Mouse (Mus musculus) left cerebral cortex, postnatal 10 days (tissue): ENCODE results near the gene Tst. TPM values are rescaled to one million over a fixed set of nuclear protein-coding genes. Genes with fewer than 3 reads are reported as not detected.

Experiments
- DNase-seq, 2 experiments: peaks; one replicate each; pipeline ENCODE4 v3.0.0; 2021 to 2022; ENCODE audit warnings: low spot score in 2 of 2, mixed read lengths in 1 of 2; ENCODE audit errors: extremely low spot score in 1 of 2
- intact Hi-C: fragments of 180-260 bp; cut with DNase I; formaldehyde crosslinking; loops from one replicate; pipeline ENCODE4 v1.15.1; 2025
- total RNA-seq, 2 experiments: library from RNA; stranded (reverse); gene quantifications; 2 replicates each; pipeline ENCODE4 v1.2.3; 2021

Tst gene
- total RNA-seq, 2 experiments from 2014 or later, result 33.8 to 42.9 TPM

DNA sequence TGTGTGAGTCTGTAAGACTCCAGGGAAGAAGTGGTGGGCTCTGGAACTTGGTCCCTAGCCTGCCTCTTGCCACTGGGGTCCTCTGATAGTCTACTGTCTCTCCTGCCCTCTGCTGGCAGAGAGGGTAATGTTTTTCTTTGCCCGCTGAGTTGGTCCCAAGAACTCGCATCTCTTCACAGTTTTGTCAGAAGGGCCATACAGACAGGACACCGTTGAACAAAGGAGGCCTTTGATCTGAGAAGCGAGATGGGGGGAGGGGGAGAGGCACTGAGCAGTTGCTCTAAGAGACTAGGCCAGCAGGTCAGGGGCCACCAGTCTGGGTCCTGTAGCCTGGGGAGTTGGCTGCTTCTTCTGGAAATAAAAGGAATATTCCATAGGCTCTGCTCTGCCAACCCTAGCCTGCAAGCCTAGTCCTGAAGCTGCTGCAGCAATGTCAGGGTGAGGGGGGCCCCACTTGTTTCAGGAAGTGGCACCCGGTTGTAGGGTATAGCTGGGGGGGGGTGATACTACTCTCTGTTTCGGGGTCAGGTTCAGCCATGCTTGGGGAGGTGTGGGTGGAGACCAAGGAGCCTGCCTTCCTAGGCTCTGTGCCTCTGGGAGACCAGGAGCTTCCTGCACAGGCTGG is 29.3 kb upstream of the Tst start:
- intact Hi-C loops, result loop anchor here (5.0 kb wide), 1 partner anchor 178 kb away; no protein-coding TSS in a partner anchor

DNA sequence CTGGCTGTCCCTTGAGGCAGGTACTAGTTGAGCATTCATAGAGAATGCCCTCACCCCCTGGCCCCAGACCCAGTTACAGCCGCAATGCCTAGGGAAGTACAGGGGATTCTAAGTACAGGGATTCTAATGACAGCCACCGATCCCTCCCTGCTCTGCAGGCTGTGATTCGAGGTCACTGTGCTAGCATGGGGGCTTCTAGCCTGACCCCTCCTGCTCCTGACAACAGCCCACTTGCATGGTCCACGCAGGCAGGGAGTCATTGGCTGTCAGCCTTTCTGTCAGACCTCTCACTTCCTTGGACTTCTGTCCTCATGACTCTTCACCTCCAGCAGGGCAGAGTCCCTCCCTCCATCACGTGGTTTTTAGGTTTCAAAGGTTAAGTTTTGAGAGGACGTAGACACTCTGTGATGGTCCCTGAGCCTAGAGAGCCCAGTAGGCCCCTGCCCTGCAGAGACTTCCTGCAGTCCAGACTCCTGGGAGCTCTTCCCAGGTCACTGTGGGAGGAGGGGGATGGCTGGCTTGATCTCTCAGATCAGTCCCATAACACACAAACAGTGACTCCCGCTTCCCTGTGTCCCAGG is 25.9 kb upstream of the Tst start:
- no peak for DNase-seq
- intact Hi-C loops, result no loop called here

More for the DNA sequence above, 29.3 kb upstream of the Tst start:
- peak; percentile 40 to 70 for DNase-seq

DNA sequence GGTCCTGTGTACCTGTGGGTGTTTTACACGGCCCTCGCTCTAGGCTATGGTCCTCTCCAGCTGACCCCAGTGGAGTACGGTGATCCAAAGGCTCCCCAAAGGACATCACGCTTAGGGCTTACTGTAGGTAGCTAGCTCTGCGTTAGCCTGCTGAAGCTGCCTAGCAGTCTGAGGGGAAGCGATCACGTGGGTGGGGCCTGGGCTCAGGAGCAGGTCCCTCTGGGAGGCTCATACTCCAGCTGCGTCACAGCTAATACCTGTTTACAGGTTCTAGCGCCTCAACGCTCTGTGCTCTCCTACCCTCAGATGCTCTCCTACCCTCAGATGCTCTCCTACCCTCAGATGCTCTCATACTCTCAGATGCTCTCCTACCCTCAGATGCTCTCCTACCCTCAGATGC is 25.2 kb upstream of the Tst start:
- no peak for DNase-seq
- intact Hi-C loops, result no loop called here

DNA sequence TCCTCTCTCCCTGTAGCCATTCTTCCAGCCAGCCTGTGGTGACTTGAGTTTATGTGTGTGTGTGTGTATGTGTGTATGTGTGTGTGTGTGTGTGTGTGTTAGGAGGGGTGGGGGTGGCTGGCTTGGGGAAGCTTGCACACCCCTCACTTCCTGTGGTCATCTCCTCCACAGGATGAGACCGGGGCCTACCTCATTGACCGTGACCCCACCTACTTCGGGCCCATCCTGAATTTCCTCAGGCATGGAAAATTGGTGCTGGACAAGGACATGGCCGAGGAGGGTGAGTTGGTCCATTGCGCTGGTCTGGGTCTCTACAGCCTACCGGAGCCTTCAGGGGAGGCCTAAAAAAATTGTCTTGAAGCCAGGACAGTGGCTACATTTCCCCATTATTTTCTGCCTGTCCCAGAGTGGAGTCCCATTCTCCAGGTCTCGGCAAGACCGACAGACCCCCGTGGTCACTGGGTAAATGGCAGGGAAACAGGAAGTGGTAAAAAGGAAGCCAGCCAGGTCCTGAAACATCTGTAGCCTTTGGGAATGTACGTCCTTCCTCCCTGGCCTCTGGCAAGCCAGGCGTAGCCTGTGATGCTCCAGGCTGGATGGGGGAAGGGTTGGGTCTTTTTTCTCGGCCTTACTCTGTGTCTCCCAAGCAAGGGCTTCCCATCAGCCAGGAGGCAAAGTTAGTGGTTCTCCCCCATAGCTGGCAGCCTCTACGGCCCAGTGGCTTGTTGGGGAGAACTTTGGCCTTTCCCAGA is 24.3 kb upstream of the Tst start:
- intact Hi-C loops, result loop anchor here (10.0 kb wide), 1 partner anchor 445 kb away; no protein-coding TSS in a partner anchor
- DNase-seq, result peak in 1 of 2 experiments; percentile 62

DNA sequence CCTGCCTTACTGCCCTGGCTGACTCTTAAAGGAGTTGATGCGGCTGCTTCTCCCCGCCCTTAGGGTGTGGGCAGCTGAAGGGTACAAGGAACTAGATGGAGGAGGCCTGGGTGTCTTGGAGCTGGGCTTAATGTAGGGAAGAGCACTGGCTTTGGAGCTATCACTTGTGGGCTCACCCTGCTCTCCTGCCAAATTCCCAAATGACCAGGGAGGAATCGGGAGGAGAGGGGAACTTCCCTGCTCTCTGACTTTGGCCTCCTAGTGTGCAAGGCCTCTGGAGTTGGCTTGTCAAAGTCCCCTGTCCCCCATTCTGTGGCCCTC is 23.4 kb upstream of the Tst start:
- no peak for DNase-seq
- intact Hi-C loops, result loop anchor here (10.0 kb wide), 1 partner anchor 444 kb away; no protein-coding TSS in a partner anchor

DNA sequence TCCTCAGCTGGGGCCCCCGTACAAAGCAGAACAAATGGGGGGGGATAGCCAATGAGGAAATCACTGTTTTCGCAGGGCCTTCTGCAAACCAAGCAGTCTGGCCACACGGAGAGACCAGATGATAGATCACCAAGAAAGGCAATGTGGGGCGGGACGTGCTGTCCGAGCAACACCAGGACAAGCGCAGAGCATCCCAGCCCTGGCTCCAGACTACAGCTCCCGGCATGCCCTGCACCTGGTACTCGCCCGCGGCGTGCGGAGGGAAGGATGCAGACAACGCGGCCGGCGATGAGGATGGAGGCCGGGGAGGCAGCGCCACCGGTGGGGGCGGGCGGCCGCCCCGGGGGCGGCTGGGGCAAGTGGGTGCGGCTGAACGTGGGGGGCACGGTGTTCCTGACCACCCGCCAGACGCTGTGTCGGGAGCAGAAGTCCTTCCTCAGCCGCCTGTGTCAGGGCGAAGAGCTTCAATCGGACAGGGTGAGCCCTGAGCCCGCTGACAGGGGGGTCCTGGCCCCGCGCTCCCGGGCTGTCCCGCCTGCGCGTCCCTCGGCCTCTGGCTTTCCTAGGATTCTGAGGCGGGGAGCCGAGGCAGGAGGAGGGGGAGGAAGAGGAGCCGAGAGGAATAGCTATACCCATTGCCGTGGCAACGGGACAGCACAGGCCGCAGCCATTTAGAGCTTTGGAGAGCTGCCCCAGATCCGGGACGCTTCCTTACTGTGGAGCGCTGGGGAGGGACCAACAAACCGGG is 22.9 kb upstream of the Tst start, which contains the start of gene Kctd17:
Gene Kctd17, plus strand, starts transcription at position 174 of the 748 bp plus-strand sequence.
- DNase-seq, result peak; percentile 63 to 90
- intact Hi-C loops, result loop anchor here (10.0 kb wide), 1 partner anchor 444 kb away; no protein-coding TSS in a partner anchor

DNA sequence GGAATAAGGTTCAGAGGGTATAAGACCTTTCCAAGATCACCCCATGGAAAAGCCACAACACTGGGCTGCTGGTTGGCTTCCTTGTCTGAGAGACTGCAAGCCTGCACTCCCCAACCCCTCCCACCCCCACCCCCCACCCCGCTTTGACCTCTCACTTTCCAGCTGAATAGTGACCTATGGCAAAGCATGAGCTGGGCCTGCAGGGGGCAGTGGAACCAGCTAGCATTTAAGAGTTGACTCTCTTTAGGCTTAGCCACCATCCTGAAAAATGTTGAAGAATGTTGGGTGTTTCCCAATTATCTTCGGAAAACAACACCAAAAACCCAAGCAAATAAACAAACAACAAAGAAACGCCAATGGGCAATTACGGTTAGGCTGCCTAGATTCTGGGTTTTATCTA is 19.5 kb upstream of the Tst start:
- peak in 1 of 2 experiments; percentile 24 for DNase-seq
- intact Hi-C loops, result loop anchor here (10.0 kb wide), 1 partner anchor 440 kb away; no protein-coding TSS in a partner anchor

DNA sequence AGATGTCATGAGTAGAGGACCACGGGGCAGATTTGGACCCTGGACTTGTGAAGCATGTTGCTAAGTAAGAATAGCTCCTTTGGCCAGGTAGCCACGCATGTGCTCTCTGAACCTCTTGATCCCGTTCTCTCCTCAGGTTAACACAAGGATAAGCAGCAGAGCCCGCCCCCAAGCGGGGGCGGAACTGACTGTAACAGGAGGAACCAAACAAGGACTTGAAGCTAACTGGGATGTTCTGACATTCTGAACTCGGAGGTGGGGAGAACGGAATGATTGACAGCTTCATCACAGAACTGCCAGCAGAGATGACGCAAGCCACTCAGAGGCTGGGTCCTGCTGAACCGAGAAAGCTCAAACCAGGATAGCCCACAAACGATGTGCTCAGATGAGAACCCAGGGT is 18.8 kb upstream of the Tst start:
- intact Hi-C loops, result loop anchor here (5.0 to 10.0 kb wide), 2 partner anchors 167 to 440 kb away; no protein-coding TSS in a partner anchor
- DNase-seq, result peak in 1 of 2 experiments; percentile 27

DNA sequence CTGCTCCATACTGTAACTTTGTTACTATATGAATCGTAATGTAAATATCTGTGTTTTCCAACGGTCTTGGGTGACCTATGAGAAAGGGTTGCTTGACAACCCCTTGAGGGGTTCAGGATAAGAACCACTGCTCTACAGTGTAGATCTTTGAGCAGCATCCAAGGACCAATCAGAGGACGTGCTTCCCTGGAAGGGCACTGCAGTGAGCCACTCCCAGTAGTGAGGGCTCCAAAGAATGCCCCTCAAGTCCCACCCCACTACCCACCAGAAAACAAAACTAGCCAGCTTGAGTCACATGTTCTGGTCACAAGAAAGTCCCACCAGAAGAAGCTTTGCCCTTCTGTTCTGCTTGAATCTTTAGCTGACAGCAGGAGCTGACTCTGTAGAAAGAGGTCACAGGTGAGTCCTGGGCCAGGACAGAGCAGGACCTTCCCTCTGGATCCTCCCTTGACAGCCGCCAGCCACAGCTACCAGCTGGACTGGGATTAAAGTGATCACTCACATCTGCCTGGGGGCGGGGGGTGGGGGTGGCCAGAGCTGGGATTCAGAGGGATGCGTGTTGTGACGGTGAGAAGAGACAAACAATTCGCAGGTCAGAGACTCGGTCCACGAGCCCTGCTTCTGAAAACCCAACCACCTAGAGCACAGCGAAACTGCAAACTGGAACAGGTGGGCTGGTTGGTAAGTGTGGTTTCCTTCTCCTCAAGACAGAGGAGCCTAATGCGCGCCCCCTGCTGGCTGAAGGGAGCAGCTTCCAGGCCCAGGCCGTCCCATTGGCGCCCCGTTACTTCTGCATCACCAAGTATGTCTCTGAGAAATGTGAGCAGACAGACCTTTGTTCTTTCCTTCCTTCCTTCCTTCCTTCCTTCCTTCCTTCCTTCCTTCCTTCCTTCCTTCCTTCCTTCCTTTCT is 16.6 kb upstream of the Tst start:
- peak; percentile 70 to 88 for DNase-seq
- intact Hi-C loops, result loop anchor here (2.0 to 10.0 kb wide), 3 partner anchors 66 to 438 kb away; no protein-coding TSS in a partner anchor

DNA sequence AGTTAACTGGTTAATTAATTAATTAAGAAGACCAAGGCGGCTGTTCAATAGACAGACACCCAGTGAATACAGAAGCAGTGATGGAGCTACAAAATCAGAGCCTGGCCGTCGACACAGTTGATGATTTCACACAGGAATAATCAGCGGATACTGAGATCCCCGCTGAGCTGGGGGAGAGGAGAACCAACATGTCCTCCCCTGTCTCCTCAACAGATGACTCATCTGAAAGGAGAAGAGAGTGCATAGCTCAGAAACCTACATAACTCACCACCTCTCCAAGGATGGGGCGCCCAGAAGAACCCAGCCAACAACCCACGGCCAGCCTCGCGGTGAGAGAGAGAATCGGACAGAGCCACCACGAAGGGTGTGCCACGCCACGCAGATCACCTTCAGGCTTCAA is 14.7 kb upstream of the Tst start:
- intact Hi-C loops, result loop anchor here (5.0 to 10.0 kb wide), 2 partner anchors 163 to 436 kb away; no protein-coding TSS in a partner anchor
- no peak for DNase-seq

DNA sequence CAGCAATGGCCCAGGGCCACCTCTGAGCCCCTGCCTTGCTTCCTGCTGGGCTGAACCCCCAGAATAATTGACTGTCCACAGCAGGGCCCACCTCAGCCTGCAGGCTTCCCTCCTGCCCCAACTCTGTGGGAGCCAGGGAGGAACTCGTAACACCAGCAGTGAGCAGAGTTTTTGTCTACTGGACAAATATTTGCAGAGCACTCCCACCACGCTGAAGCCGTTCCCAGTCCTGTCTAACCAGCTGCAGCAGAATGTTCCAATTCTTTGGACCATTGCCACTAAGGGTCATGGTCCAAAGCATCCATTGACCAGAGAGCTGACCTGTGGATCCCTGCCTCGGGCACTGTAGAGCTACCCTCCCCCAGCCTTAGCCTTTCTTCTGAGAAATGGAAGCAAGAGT is 11.2 kb upstream of the Tst start:
- intact Hi-C loops, result no loop called here
- peak in 1 of 2 experiments; percentile 57 for DNase-seq

DNA sequence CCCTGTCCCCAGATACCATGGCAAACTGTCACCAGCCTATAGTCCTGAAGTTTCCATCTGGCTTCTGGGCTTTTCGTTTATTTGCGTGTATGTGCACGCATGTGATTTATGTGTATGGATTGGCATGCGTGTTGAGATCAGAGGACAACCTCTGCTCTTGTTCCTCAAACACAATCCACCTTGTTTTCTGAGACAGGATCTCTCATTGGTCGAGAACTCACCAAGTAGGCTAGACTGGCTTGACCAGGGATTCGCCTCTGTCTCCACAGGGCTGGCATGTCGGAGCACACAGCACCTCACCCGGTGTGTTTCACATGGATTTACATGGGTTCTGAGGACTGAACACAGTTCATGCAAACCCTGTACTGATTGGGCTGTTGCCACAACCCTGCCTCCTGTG is 8.4 kb upstream of the Tst start:
- no peak for DNase-seq
- intact Hi-C loops, result no loop called here

DNA sequence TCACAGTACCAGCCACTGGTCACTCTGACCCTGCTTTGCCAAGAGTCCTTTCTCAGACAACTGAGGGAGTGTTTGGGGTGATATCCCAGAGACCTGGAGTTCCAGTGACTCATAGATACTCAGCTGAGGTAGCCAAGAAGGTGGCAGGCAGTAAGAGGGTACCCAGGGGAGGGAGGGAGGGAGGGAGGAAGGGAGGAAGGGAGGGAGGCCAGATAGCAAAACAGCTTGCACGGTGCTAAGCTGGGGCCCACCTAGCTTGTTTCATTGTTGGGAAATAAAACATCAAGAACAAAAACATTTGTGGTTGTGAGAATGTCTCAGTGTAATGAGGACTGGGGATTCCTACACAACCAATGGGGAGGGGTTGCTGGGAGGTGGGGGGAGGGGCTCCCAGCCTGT is 8.0 kb upstream of the Tst start:
- intact Hi-C loops, result no loop called here

DNA sequence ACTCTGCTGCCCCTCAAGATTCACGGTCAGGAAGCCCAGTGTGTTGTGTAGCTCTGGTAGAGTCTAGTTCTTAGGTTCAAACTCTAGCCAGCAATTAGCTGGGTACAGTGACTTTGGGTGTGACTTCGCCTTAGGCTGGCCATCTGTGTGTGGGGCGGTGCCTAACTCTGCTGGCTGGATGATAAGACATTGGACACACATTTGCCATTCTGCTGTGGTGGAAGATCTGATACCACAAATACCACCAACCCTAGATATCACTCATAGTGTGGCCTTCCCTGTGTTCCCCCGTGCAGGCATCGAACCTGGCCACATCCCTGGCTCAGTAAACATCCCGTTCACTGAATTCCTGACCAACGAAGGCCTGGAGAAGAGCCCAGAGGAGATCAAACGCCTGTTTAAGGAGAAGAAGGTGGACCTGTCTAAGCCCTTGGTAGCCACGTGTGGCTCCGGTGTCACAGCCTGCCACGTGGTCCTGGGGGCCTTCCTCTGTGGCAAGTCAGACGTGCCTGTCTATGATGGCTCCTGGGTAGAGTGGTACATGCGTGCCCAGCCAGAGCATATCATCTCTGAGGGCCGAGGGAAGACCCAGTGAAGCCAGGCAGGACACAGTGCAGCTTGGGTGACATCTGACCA is 7.5 kb upstream of the Tst start:
- intact Hi-C loops, result no loop called here
- DNase-seq, result no peak

More for the DNA sequence above, 8.0 kb upstream of the Tst start:
- no peak for DNase-seq

DNA sequence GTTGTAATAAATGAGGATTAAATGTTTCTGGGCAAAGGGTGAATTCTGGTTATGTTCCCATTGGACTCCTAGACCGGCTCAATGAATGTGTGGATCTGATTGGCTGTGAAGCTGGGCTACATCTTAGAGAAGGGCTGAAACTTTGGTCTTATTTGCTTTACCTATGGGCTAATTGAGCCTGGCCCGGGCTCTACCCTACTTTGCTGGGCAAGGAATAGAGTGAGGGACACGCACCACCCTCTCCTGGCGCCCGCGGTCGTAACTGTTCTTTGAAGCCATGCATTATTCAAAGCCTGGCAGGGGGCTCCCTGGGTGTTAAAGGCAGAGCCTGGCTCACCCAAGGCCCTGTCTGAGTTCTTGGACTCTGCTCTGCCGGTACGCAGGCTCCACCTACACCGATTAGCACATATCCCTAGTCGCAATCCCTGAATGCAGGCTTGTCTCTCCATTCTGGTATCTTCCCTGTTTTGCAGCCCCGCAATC is 3.9 kb upstream of the Tst start:
- no peak for DNase-seq
- intact Hi-C loops, result loop anchor here (5.0 kb wide), 1 partner anchor 37 kb away; no protein-coding TSS in a partner anchor

DNA sequence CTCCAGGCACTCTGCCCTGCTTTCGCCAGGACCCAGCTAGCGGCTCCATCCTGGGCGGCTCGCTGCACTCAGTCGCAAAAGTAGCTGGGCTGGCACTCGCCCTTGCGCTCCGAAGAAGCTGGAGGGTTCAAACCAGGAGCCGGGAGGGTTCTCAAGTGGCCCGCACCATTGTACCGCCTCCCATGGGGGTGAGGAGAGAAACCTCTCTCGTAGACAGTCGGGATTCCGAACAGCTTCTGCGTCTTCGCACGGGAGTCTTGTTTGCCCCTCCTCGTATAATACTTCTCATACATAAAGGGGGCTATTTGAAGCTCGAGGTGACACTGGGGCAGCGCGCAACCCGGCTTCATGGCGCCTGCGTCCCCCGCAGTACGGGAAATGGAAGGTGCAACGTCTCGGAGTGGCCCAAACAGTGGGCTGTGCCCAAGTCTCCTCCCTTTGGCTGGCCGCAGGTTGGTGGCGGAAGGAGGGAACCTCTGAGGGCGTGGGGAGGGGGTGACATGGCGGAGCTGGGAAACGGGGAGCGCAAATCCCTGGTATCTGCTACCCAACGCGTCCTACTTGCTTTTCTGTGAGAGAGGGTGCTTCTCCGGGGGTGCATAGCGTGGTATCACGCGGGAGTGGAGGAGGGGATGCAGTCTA is 707 bp upstream of the Tst start, which contains the start of gene Mpst:
Gene Mpst, plus strand, starts transcription at position 124 of the 642 bp plus-strand sequence.
- peak; percentile 80 to 92 for DNase-seq
- intact Hi-C loops, result loop anchor here (5.0 kb wide), 1 partner anchor 34 kb away; no protein-coding TSS in a partner anchor

DNA sequence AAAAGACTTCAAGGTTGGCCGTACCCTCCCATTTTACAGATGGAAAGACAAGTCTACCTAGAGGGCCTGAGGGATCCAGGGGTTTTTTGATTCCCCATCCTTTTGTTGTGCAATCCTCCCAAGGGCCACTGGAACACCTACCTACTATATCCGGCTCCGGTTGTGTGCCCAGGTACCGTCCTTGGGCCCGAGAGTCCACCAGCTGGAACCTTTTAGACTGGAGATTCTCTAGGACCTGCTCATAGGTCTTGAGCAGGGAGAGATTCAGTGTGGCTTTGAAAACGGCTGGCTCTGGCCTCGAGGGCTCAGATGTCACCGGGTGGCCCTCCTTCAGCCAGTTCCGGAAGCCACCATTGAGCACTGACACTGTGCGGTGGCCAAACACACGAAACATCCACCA is 609 bp downstream of the Tst start:
- intact Hi-C loops, result loop anchor here (5.0 kb wide), 1 partner anchor 33 kb away; no protein-coding TSS in a partner anchor
- DNase-seq, result no peak
